Mouse (Mus musculus) ES-E14 (cell line): ENCODE data around the gene Cd5. TPM values are rescaled to one million over a fixed set of nuclear protein-coding genes. Genes with fewer than 3 reads are reported as not detected.

Experiments
- DNase-seq: peaks from one replicate; pipeline ENCODE4 v3.0.0-alpha.2; 2013; ENCODE audit warnings: low read depth, low spot score
- H3K27ac ChIP-seq: 2 replicates; pipeline ENCODE4 v1.5.1; 2012; ENCODE audit warnings: low read depth, mild to moderate bottlenecking, low read length, moderate library complexity, mixed read lengths; ENCODE audit not compliant: poor library complexity, insufficient read depth, severe bottlenecking
- H3K36me3 ChIP-seq: 2 replicates; pipeline ENCODE4 v1.6.1; 2012; ENCODE audit warnings: mild to moderate bottlenecking, low read length, moderate library complexity, mixed read lengths; ENCODE audit not compliant: control insufficient read depth, poor library complexity, insufficient read depth, severe bottlenecking
- H3K4me1 ChIP-seq, 2 experiments: fragments of 150-350 bp in 1 of 2; sonication (generic) in 1 of 2; 2 replicates each; pipeline ENCODE4 v1.6.1; 2012; ENCODE audit warnings: low read length in 2 of 2, mild to moderate bottlenecking in 1 of 2, mixed read lengths in 1 of 2; ENCODE audit not compliant: control insufficient read depth in 2 of 2, insufficient read depth in 2 of 2, poor library complexity in 1 of 2
- H3K4me3 ChIP-seq, 2 experiments: fragments of 150-350 bp in 1 of 2; sonication (generic) in 1 of 2; 2 replicates each; pipeline ENCODE4 v1.5.1; 2012; ENCODE audit warnings: low read length in 2 of 2, low read depth in 1 of 2, mild to moderate bottlenecking in 1 of 2, mixed read lengths in 1 of 2; ENCODE audit not compliant: insufficient read depth in 1 of 2, poor library complexity in 1 of 2, severe bottlenecking in 1 of 2
- H3K9ac ChIP-seq: 2 replicates; pipeline ENCODE4 v1.6.1; 2012; ENCODE audit warnings: low read depth, mild to moderate bottlenecking, low read length, mixed read lengths; ENCODE audit not compliant: poor library complexity, insufficient read depth, severe bottlenecking
- H3K9me3 ChIP-seq: fragments of 150-350 bp; sonication (generic); 2 replicates; pipeline ENCODE4 v1.6.1; 2012; ENCODE audit warnings: low read depth, mild to moderate bottlenecking, low read length; ENCODE audit not compliant: control insufficient read depth, insufficient read depth
- CHD2 ChIP-seq: IDR thresholded peaks from 2 replicates; pipeline ENCODE4 v1.6.1; 2014; ENCODE audit warnings: mild to moderate bottlenecking, low read depth, low read length, inconsistent platforms
- HCFC1 ChIP-seq: IDR thresholded peaks from 2 replicates; pipeline ENCODE4 v1.6.1; 2012; ENCODE audit warnings: low read length, inconsistent platforms, borderline replicate concordance; ENCODE audit not compliant: insufficient read depth
- MAFK ChIP-seq: IDR thresholded peaks from 2 replicates; pipeline ENCODE4 v1.6.1; 2014; ENCODE audit warnings: mild to moderate bottlenecking, low read depth, low read length, inconsistent platforms; ENCODE audit not compliant: insufficient read depth
- ZC3H11A ChIP-seq: IDR thresholded peaks from 2 replicates; pipeline ENCODE4 v1.6.1; 2012; ENCODE audit warnings: low read depth, mild to moderate bottlenecking, inconsistent platforms, low read length, borderline replicate concordance
- ZNF384 ChIP-seq: IDR thresholded peaks from 2 replicates; pipeline ENCODE4 v1.6.1; 2012; ENCODE audit warnings: low read depth, low read length, inconsistent platforms
- in situ Hi-C, 2 experiments: fragments of 600-800 bp; cut with MboI; formaldehyde crosslinking; loops; one replicate each; pipeline ENCODE4 v1.15.1; 2025; ENCODE audit warnings: low sequenced_read_pairs in 2 of 2, inconsistent platforms in 1 of 2; ENCODE audit not compliant: unreplicated experiment in 2 of 2
- total RNA-seq: library from RNA; depleted of rRNA; stranded (reverse); fragments of 300-350 nt; gene quantifications from 2 replicates; pipeline ENCODE4 v1.2.3, GENCODE M21; 2012

The Cd5 gene
- total RNA-seq, 1 experiment = not detected

GRCm38 (mm10) chr19:10768694-10769428 is 30.1 kb upstream of the Cd5 start:
- DNase-seq = no peak
- Histone ChIP-seq H3K4me3 (no peak overlapping the region), H3K4me1 (no peaks in the 10 kb centered on the region), H3K27ac (no peak overlapping the region), H3K36me3 (no peaks in the 10 kb centered on the region), H3K9ac (no peak overlapping the region), H3K9me3 (no peaks in the 10 kb centered on the region)
- TF ChIP-seq ZNF384 (no peak), ZC3H11A (no peak), MAFK (no peak), CHD2 (no peak), HCFC1 (no peak)
- in situ Hi-C loops = no loop called here

- DNase-seq = no peak
- in situ Hi-C loops = no loop called here
- TF ChIP-seq HCFC1 (no peak), ZC3H11A (no peak)
- Histone ChIP-seq H3K4me1 (no peaks in the 10 kb centered on the region), H3K27ac (no peak overlapping the region), H3K9ac (no peak overlapping the region), H3K9me3 (no peaks in the 10 kb centered on the region), H3K4me3 (no peak overlapping the region), H3K36me3 (no peaks in the 10 kb centered on the region)
Observed at GRCm38 (mm10) chr19:10767631-10768030, 28.8 kb upstream of the Cd5 start.

- H3K9ac ChIP-seq = no peak overlapping the region
- H3K4me3 ChIP-seq = no peak overlapping the region
- H3K27ac ChIP-seq = no peak overlapping the region
- no peaks in the 10 kb centered on the region for H3K4me1 ChIP-seq
- TF ChIP-seq CHD2 (no peak), HCFC1 (no peak), MAFK (no peak), ZNF384 (no peak), ZC3H11A (no peak)
- DNase-seq = no peak
- H3K36me3 ChIP-seq = no peaks in the 10 kb centered on the region
- in situ Hi-C loops = no loop called here
- H3K9me3 ChIP-seq = no peaks in the 10 kb centered on the region
Observed at GRCm38 (mm10) chr19:10763381-10764031, 24.7 kb upstream of the Cd5 start.

- Histone ChIP-seq H3K4me1 (no peaks in the 10 kb centered on the region), H3K27ac (no peak overlapping the region), H3K36me3 (no peaks in the 10 kb centered on the region), H3K9ac (no peak overlapping the region), H3K9me3 (no peaks in the 10 kb centered on the region), H3K4me3 (no peak overlapping the region)
- in situ Hi-C loops = no loop called here
- no peak for DNase-seq
- TF ChIP-seq CHD2 (no peak), MAFK (no peak), ZNF384 (no peak), HCFC1 (no peak), ZC3H11A (no peak)
Observed at GRCm38 (mm10) chr19:10762468-10762867, 23.7 kb upstream of the Cd5 start.
